Mouse (Mus musculus): ENCODE measurements around the gene Gm4297. TPM values are rescaled to one million over a fixed set of nuclear protein-coding genes. Genes with fewer than 3 reads are reported as not detected.
"Not testable (repeated sequence)": the region's sequence is repeated elsewhere in the genome, so short reads cannot be mapped to it uniquely, and the experiment has no call there.

Gene Gm4297
- not detected in 2 replicates for polyA plus RNA-seq (2015; fragmentation: Nextera tagmentation; extraction: Ambion mirVana)

GRCm38 (mm10) chrX:24574795-24575194 is at the start of gene Gm4297:
Gene Gm4297, minus strand, starts transcription at chrX:24574895.
- H3K4me1 ChIP-seq (ENCODE audit: control insufficient read depth, low read depth, low read length); H3K27me3 ChIP-seq (ENCODE audit: control insufficient read depth, insufficient read depth, low read depth, low read length); H3K9me3 ChIP-seq (replicated peaks; ENCODE audit: control insufficient read depth, low read length); H3K4me3 ChIP-seq (ENCODE audit: low read depth, low read length); H3K36me3 ChIP-seq (ENCODE audit: control insufficient read depth, insufficient read depth); H3K27ac ChIP-seq (ENCODE audit: low read length); ATAC-seq (ENCODE audit: low read depth); H3K9ac ChIP-seq (ENCODE audit: low read depth, low read length); H3K4me2 ChIP-seq (ENCODE audit: low read depth, low read length): not testable (repeated sequence)
- 62% methylated on average over 4 of the region's 4 CpGs for WGBS (ENCODE audit: insufficient replicate concordance)

Small RNAs within 50 kb of the gene (microRNA-seq; reads per million reads assigned to microRNA genes)
- not detected for gene Gm27839
- gene Gm27910: not detected

Other genes with a start within 250 kb of the Gm4297 start
- not detected in 2 replicates for gene Gm5934, start 74.1 kb downstream of the Gm4297 start, polyA plus RNA-seq (2015; fragmentation: Nextera tagmentation; extraction: Ambion mirVana)
- gene Gm5935, start 200.3 kb upstream of the Gm4297 start, polyA plus RNA-seq (2015; fragmentation: Nextera tagmentation; extraction: Ambion mirVana): not detected in 2 replicates

Measured in liver, embryonic 16.5 days (tissue).